Mouse (Mus musculus): ENCODE measurements around the gene Sys1. TPM values are rescaled to one million over a fixed set of nuclear protein-coding genes. Genes with fewer than 3 reads are reported as not detected.

The Sys1 gene
- polyA plus RNA-seq, 1 experiment from 2014 or later, result 53.6 TPM

DNA sequence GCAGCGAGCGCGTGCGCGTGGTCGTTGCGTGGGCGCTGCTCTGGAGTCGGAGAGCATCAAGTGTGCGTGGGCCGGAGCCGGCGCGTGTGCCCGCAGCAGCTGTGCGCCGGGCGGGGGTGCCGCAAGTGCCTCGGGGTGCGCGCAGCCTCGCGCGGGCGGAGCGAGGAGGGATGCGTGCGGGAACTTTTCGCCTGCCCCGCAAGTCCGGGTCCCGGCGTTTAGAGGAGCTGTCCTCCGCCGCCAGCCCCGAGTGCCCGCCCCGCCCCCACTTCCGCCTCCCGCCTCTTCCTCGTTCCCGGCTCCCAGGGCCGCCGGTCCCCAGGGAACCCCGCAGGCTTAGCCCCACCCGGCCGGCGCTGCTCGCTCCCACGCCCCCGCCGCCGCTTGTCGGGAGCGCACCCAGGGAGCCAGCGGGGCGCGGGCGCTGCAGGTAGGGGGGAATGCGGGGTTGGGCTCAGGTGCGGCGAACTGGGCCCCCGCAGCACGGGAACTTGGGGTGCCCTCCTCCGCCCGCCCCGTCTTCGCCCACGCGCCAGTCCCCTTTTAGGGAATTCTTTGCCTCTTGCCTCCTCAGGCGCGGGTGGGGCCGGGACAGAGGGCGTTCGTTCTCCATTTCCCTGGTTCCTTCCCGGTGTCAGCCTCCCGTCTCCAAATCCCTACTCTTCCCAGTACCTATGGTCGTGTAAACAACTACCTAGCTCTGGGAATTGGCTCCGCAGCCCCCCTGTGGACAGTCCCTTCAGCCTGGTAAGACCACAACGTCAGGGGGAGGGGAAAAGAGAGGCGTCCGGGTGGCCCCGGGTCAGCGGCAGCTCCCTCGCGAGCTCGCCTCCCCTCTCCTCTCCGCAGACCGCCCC lies 29.7 kb downstream of the Sys1 start:
- Histone ChIP-seq H3K36me3 (ENCODE audit: control insufficient read depth, insufficient read depth, low read length) (no peaks in the 10 kb centered on the region), H3K4me1 (ENCODE audit: control insufficient read depth, insufficient read depth, low read length) (peaks cover 8% of the 10 kb centered on the region; the same call in 1 of the 2 replicates), H3K9me3 (ENCODE audit: control insufficient read depth, low read length) (no peaks in the 10 kb centered on the region), H3K4me3 (ENCODE audit: low read depth, low read length) (peak overlapping the region; percentile 68), H3K4me2 (ENCODE audit: low read depth, severe bottlenecking) (peak overlapping the region; percentile 100), H3K27me3 (ENCODE audit: control insufficient read depth, insufficient read depth, low read length) (peaks cover 21% of the 10 kb centered on the region), H3K9ac (ENCODE audit: low read length) (peak overlapping the region; percentile 57), H3K27ac (replicated peaks; ENCODE audit: low read depth, low read length) (no peak overlapping the region)
- ATAC-seq (ENCODE audit: insufficient number of reproducible peaks, low FRiP score, low TSS enrichment, low read depth) (no peak), DNase-seq (ENCODE audit: low spot score) (peak; percentile 52)
- WGBS, result under 1% methylated on average over 88 of the region's 90 CpGs

- peaks cover 21% of the 10 kb centered on the region for H3K27me3 ChIP-seq (ENCODE audit: control insufficient read depth, insufficient read depth, low read length)
- no peak overlapping the region for H3K27ac ChIP-seq (replicated peaks; ENCODE audit: low read depth, low read length)
- H3K4me2 ChIP-seq (ENCODE audit: low read depth, severe bottlenecking), result peak overlapping the region; percentile 100
- ATAC-seq (ENCODE audit: insufficient number of reproducible peaks, low FRiP score, low TSS enrichment, low read depth), result no peak
- H3K4me1 ChIP-seq (ENCODE audit: control insufficient read depth, insufficient read depth, low read length), result peaks cover 8% of the 10 kb centered on the region; the same call in 1 of the 2 replicates
- H3K9ac ChIP-seq (ENCODE audit: low read length), result peak overlapping the region; percentile 57
- H3K4me3 ChIP-seq (ENCODE audit: low read depth, low read length), result peak overlapping the region; percentile 68
- H3K9me3 ChIP-seq (ENCODE audit: control insufficient read depth, low read length), result no peaks in the 10 kb centered on the region
- WGBS, result 13% methylated on average over 11 of the region's 11 CpGs
- H3K36me3 ChIP-seq (ENCODE audit: control insufficient read depth, insufficient read depth, low read length), result no peaks in the 10 kb centered on the region
- no peak for DNase-seq (ENCODE audit: low spot score)
Measured at GRCm38 (mm10) chr2:164487115-164487527, 30.4 kb downstream of the Sys1 start.

GRCm38 (mm10) chr2:164487812-164488211 lies 31.0 kb downstream of the Sys1 start:
- H3K9ac ChIP-seq (ENCODE audit: low read length), result no peak overlapping the region
- no peak overlapping the region for H3K27ac ChIP-seq (replicated peaks; ENCODE audit: low read depth, low read length)
- peaks cover 21% of the 10 kb centered on the region for H3K27me3 ChIP-seq (ENCODE audit: control insufficient read depth, insufficient read depth, low read length)
- H3K4me2 ChIP-seq (ENCODE audit: low read depth, severe bottlenecking), result no peak overlapping the region
- DNase-seq (ENCODE audit: low spot score) (no peak), ATAC-seq (ENCODE audit: insufficient number of reproducible peaks, low FRiP score, low TSS enrichment, low read depth) (no peak)
- 63% methylated on average over 9 of the region's 9 CpGs for WGBS
- H3K9me3 ChIP-seq (ENCODE audit: control insufficient read depth, low read length), result no peaks in the 10 kb centered on the region
- H3K4me1 ChIP-seq (ENCODE audit: control insufficient read depth, insufficient read depth, low read length), result peaks cover 8% of the 10 kb centered on the region; the same call in 1 of the 2 replicates
- H3K36me3 ChIP-seq (ENCODE audit: control insufficient read depth, insufficient read depth, low read length), result no peaks in the 10 kb centered on the region
- no peak overlapping the region for H3K4me3 ChIP-seq (ENCODE audit: low read depth, low read length)

GRCm38 (mm10) chr2:164494126-164494525 lies 37.4 kb downstream of the Sys1 start:
- H3K27me3 ChIP-seq (ENCODE audit: control insufficient read depth, insufficient read depth, low read length), result no peaks in the 10 kb centered on the region
- no peak overlapping the region for H3K27ac ChIP-seq (replicated peaks; ENCODE audit: low read depth, low read length)
- ATAC-seq (ENCODE audit: insufficient number of reproducible peaks, low FRiP score, low TSS enrichment, low read depth) (no peak), DNase-seq (ENCODE audit: low spot score) (no peak)
- WGBS, result 54% methylated on average over 2 of the region's 2 CpGs
- H3K9me3 ChIP-seq (ENCODE audit: control insufficient read depth, low read length), result no peaks in the 10 kb centered on the region
- no peak overlapping the region for H3K9ac ChIP-seq (ENCODE audit: low read length)
- H3K4me1 ChIP-seq (ENCODE audit: control insufficient read depth, insufficient read depth, low read length), result peaks cover 6% of the 10 kb centered on the region
- H3K4me3 ChIP-seq (ENCODE audit: low read depth, low read length), result no peak overlapping the region
- H3K4me2 ChIP-seq (ENCODE audit: low read depth, severe bottlenecking), result no peak overlapping the region
- peaks cover under 1% of the 10 kb centered on the region; the same call in 1 of the 2 replicates for H3K36me3 ChIP-seq (ENCODE audit: control insufficient read depth, insufficient read depth, low read length)

DNA sequence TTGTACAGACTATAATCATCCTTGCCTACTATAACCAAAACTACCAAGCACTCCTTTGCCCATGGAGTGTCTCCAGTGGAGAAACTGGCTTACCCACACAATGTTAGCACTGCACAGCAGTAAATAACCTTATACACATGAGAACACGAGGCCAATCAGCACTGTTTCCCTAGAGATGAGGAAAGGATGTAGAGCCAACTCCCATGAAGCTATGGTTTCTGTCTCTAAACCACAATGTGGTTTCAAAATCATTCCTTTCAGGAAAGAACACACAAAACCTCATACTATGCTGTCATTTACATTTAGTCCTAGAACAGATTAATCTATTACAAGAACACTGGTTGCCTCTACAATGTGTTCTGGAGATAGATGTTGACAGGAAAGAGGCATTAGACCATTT lies 39.6 kb downstream of the Sys1 start:
- ATAC-seq (ENCODE audit: insufficient number of reproducible peaks, low FRiP score, low TSS enrichment, low read depth) (no peak), DNase-seq (ENCODE audit: low spot score) (no peak)
- WGBS, result 73% methylated on average over 1 of the region's 1 CpGs
- no peak overlapping the region for H3K27ac ChIP-seq (replicated peaks; ENCODE audit: low read depth, low read length)
- H3K9ac ChIP-seq (ENCODE audit: low read length), result no peak overlapping the region
- no peaks in the 10 kb centered on the region for H3K27me3 ChIP-seq (ENCODE audit: control insufficient read depth, insufficient read depth, low read length)
- H3K36me3 ChIP-seq (ENCODE audit: control insufficient read depth, insufficient read depth, low read length), result peaks cover 3% of the 10 kb centered on the region; the same call in 1 of the 2 replicates
- H3K9me3 ChIP-seq (ENCODE audit: control insufficient read depth, low read length), result no peaks in the 10 kb centered on the region
- no peak overlapping the region for H3K4me2 ChIP-seq (ENCODE audit: low read depth, severe bottlenecking)
- H3K4me3 ChIP-seq (ENCODE audit: low read depth, low read length), result no peak overlapping the region
- H3K4me1 ChIP-seq (ENCODE audit: control insufficient read depth, insufficient read depth, low read length), result peaks cover 6% of the 10 kb centered on the region

DNA sequence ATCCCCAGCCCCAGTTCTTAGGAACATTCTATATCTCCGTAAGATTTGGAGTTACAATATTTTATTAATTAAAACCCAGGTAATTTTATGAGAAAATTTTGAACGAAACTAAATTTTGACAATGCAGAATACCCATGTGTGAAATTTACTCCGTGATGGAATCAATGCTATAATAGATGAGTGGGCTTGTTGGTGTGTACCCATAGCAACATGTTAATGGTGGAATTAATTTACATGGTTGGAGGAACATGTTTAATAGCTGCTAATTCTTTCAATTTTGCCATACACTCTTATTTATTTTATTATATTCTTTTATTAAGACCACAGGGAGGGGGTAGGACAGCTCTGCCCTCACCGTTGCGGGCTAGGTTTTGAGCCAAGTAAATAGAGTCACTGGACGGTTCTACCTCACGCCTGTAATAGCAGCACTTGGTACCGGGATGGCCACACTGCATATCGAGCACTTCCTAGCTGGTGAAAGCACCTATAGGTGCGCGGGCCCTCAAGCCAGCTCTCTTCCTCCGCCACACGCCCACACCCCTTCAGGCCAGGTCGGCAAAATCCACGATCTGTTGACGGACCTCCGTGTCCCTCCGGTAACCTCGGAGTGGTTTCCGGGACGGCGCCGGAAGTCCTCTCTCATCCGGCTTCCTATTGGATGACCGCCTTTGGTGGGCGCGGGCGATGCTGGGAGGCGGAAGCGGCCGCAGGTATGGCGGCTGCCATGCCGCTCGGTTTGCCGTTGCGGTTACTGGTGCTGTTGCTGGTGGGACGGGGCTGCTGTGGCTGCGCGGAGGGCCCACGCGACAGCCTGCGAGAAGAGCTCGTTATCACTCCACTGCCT lies 40.3 kb downstream of the Sys1 start, which contains the start of gene Pigt:
Gene Pigt, plus strand, starts transcription at position 674 of the 844 bp plus-strand sequence.
- peak within 1 kb of the TSS; percentile 76 for H3K9ac ChIP-seq (ENCODE audit: low read length)
- peak; percentile 86 for DNase-seq (ENCODE audit: low spot score)
- WGBS, result 4% methylated on average over 43 of the region's 43 CpGs
- H3K4me3 ChIP-seq (ENCODE audit: low read depth, low read length), result peak within 1 kb of the TSS; percentile 89
- H3K4me1 ChIP-seq (ENCODE audit: control insufficient read depth, insufficient read depth, low read length), result peaks cover 6% of the 10 kb centered on the region
- peak; percentile 86 for ATAC-seq (ENCODE audit: insufficient number of reproducible peaks, low FRiP score, low TSS enrichment, low read depth)
- peaks cover 7% of the 10 kb centered on the region; the same call in 1 of the 2 replicates for H3K36me3 ChIP-seq (ENCODE audit: control insufficient read depth, insufficient read depth, low read length)
- peak within 1 kb of the TSS; percentile 92 for H3K4me2 ChIP-seq (ENCODE audit: low read depth, severe bottlenecking)
- H3K27ac ChIP-seq (replicated peaks; ENCODE audit: low read depth, low read length), result no peak within 1 kb of the TSS; the same call in 1 of the 2 replicates
- no peaks in the 10 kb centered on the region for H3K27me3 ChIP-seq (ENCODE audit: control insufficient read depth, insufficient read depth, low read length)
- H3K9me3 ChIP-seq (ENCODE audit: control insufficient read depth, low read length), result no peaks in the 10 kb centered on the region

DNA sequence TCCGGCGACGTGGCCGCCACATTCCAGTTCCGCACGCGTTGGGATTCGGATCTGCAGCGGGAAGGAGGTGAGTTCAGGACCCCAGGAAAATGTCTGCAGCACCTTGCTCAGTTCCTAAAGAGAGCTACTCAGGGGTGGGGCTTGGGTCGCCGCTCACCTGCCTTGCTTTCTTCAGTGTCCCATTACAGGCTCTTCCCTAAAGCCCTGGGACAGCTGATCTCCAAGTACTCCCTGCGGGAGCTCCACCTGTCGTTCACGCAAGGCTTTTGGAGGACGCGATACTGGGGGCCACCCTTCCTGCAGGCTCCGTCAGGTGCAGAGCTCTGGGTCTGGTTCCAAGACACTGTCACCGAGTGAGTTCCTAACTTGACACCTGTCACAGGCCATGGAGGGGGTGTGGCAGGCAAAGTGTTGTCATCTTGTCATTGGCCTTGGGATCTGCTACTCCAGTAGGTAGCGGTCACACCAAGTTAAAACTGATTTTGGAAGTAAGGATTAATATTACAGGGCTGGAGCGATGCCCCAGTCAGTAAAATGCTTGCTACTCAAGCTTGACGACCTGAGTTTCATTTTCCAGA lies 41.0 kb downstream of the Sys1 start:
- DNase-seq (ENCODE audit: low spot score), result no peak
- Histone ChIP-seq H3K4me1 (ENCODE audit: control insufficient read depth, insufficient read depth, low read length) (peaks cover 6% of the 10 kb centered on the region), H3K27ac (replicated peaks; ENCODE audit: low read depth, low read length) (no peak overlapping the region; the same call in 1 of the 2 replicates), H3K9ac (ENCODE audit: low read length) (peak overlapping the region; percentile 76), H3K4me3 (ENCODE audit: low read depth, low read length) (peak overlapping the region; percentile 89), H3K27me3 (ENCODE audit: control insufficient read depth, insufficient read depth, low read length) (no peaks in the 10 kb centered on the region), H3K4me2 (ENCODE audit: low read depth, severe bottlenecking) (peak overlapping the region; percentile 92), H3K36me3 (ENCODE audit: control insufficient read depth, insufficient read depth, low read length) (peaks cover 10% of the 10 kb centered on the region; the same call in 1 of the 2 replicates), H3K9me3 (ENCODE audit: control insufficient read depth, low read length) (no peaks in the 10 kb centered on the region)
- no peak for ATAC-seq (ENCODE audit: insufficient number of reproducible peaks, low FRiP score, low TSS enrichment, low read depth)
- WGBS, result 5% methylated on average over 21 of the region's 21 CpGs

GRCm38 (mm10) chr2:164499317-164499716 lies 42.6 kb downstream of the Sys1 start:
- no peaks in the 10 kb centered on the region for H3K9me3 ChIP-seq (ENCODE audit: control insufficient read depth, low read length)
- no peak overlapping the region for H3K4me3 ChIP-seq (ENCODE audit: low read depth, low read length)
- no peak overlapping the region for H3K4me2 ChIP-seq (ENCODE audit: low read depth, severe bottlenecking)
- peaks cover 21% of the 10 kb centered on the region; the same call in 1 of the 2 replicates for H3K36me3 ChIP-seq (ENCODE audit: control insufficient read depth, insufficient read depth, low read length)
- no peak for DNase-seq (ENCODE audit: low spot score)
- H3K4me1 ChIP-seq (ENCODE audit: control insufficient read depth, insufficient read depth, low read length), result peaks cover 6% of the 10 kb centered on the region
- no peak overlapping the region for H3K27ac ChIP-seq (replicated peaks; ENCODE audit: low read depth, low read length)
- H3K9ac ChIP-seq (ENCODE audit: low read length), result no peak overlapping the region
- no peak for ATAC-seq (ENCODE audit: insufficient number of reproducible peaks, low FRiP score, low TSS enrichment, low read depth)
- WGBS, result 78% methylated on average over 5 of the region's 5 CpGs
- no peaks in the 10 kb centered on the region for H3K27me3 ChIP-seq (ENCODE audit: control insufficient read depth, insufficient read depth, low read length)

Measured in limb, embryonic 11.5 days (tissue).